Mouse (Mus musculus): ENCODE data around the gene Pank1. TPM values are rescaled to one million over a fixed set of nuclear protein-coding genes. Genes with fewer than 3 reads are reported as not detected.

The Pank1 gene
- polyA plus RNA-seq, 1 experiment: 1.9 TPM

DNA sequence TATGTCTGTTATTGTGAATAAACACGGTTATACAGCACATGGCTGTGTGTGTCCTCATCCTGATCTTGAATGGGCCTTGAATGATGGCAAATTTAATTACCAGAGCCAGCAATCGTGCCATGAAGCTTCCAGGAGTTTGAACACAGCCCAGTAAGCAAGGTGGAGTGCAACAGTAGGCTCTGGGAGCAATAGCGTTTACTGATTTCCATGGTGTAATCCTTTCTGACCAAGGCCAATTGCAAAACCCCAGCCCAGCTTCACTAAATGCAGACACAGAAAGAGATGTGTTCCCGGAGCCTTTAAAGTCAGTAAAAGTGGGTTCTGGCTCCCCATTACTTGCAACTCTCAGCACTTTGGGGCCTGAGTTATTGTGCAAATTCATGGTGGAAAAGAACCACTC lies 47.6 kb downstream of the Pank1 start:
- 87% methylated on average over 4 of the region's 4 CpGs for WGBS
- DNase-seq (ENCODE audit: low read depth, low spot score): no peak

DNA sequence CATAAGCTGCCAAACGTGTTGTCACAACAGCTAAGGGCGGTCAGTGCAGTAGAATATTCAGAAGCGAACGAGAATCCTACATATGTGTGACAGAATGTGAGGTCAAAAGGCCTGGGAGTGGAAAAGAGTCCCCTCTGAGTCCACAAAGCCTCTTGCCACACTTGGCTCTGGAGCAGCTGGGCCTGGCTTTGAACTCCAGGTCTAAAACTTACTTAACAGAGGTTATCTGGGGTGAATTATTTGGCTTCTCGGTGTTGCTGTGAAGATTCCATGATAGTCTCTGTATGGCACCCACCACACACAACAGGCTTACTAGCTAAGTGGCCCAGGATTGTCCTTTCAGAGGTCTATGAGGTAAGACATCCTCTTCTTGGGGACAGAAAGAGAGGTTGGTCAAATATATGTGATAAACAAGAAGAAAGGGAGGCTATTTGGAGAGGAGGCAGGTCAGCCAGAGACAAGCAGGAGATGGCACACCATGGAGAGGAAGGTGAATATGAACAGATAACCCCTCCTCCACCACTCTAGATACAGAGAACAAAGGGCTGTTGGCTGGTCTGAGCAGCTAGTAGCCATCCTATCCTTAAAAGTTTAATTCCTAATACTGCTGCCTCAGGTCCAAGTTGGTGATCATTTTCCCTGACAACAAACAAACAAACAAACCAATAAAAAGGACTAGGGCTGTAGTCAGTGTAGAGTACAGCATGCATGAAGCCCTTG lies 51.2 kb downstream of the Pank1 start:
- DNase-seq (ENCODE audit: low read depth, low spot score): no peak

GRCm38 (mm10) chr19:34827444-34827843 lies 51.8 kb downstream of the Pank1 start:
- 89% methylated on average over 6 of the region's 6 CpGs for WGBS
- DNase-seq (ENCODE audit: low read depth, low spot score): no peak

More for the DNA sequence above, 51.2 kb downstream of the Pank1 start:
- 91% methylated on average over 5 of the region's 5 CpGs for WGBS

GRCm38 (mm10) chr19:34825946-34826655 lies 53.2 kb downstream of the Pank1 start:
- WGBS: 70% methylated on average over 13 of the region's 13 CpGs
- no peak for DNase-seq (ENCODE audit: low read depth, low spot score)

- 85% methylated on average over 5 of the region's 5 CpGs for WGBS
- DNase-seq (ENCODE audit: low read depth, low spot score): no peak
These were observed 59.6 kb downstream of the Pank1 start for GRCm38 (mm10) chr19:34819577-34820170.

- WGBS: 89% methylated on average over 4 of the region's 4 CpGs
- DNase-seq (ENCODE audit: low read depth, low spot score): no peak
These were observed 63.9 kb downstream of the Pank1 start for GRCm38 (mm10) chr19:34815371-34815770.

- 75% methylated on average over 4 of the region's 4 CpGs for WGBS
- DNase-seq (ENCODE audit: low read depth, low spot score): no peak
These were observed 64.6 kb downstream of the Pank1 start for GRCm38 (mm10) chr19:34814696-34815095.

DNA sequence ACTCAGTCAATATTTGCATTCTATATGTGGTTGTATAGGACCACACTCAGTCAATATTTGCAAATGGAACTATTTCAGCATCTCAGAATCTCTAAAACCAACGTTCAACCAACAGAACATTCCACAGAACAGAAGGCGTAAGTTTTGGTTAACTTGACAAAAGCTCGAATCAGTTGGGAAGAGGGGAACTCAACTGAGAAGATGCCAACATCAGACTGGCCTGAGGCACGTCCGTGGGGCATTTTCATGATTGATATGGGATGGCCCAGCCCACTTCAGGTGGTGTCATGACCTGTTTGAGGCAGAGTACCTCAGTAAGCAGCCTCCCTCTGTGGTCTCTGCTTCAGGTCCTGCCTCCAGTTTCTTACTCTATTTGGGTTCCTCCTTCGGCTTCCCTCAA lies 65.3 kb downstream of the Pank1 start:
- no peak for DNase-seq (ENCODE audit: low read depth, low spot score)
- 81% methylated on average over 6 of the region's 6 CpGs for WGBS

DNA sequence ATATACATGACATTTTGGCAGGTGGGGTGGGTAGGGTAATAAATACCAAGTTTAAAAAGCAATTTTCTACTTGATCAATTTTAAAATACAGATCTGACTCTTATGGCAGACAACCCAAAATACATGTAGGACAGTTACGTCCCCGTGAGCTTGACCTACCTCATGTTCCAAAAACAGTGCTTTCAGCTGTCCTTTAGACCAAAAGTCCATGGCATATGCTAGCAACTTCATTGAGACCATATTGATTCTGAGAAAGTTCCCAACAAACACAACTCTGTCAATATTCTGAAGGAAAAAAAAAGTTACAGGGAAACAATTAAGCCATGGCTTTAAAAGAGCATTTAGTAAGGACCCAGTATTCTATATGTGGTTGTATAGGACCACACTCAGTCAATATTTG lies 65.7 kb downstream of the Pank1 start:
- DNase-seq (ENCODE audit: low read depth, low spot score): no peak
- WGBS: over 99% methylated on average over 2 of the region's 2 CpGs

DNA sequence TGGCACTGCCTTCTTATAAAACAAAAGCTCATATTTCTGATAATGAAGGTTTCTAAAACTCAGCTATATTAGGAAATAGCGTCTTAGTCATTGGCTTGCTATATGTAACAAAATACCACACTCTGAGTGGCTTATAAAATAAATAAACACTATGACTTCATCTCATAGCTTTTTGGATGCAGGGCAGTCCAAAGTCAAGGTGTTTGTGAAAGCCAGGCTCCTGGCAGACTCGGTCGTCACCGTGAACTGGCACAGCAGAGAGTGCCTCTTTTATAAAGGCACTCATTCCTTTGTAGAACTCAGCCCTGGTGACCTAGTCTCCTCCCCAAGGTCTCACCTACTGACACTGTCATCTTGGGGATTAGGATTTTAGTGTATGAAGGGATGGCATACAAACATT lies 66.5 kb downstream of the Pank1 start:
- 77% methylated on average over 4 of the region's 4 CpGs for WGBS
- DNase-seq (ENCODE audit: low read depth, low spot score): no peak

- DNase-seq (ENCODE audit: low read depth, low spot score): no peak
- WGBS: 79% methylated on average over 5 of the region's 5 CpGs
These were observed 72.1 kb downstream of the Pank1 start for GRCm38 (mm10) chr19:34807173-34807572.

DNA sequence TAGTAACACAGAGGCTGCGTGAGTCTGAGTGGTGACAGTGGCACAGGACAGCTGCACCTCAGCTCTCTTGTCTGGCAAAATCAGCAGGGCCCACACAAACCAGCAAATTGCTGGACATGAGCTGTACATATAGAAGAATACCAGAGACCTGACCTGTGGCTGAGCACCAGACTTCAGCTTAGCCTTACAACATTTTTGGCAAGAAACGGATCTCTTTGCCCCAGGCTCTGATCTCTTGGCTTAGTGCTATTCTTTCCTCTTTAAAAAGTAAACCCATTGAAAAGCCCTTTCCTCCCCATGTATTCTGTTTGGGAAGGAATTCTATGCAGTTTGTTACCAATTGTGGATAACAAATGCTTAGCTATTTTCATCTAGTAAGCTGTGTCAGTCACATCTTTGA lies 74.2 kb downstream of the Pank1 start:
- WGBS: 85% methylated on average over 2 of the region's 2 CpGs
- DNase-seq (ENCODE audit: low read depth, low spot score): no peak

- no peak for DNase-seq (ENCODE audit: low read depth, low spot score)
- 62% methylated on average over 2 of the region's 2 CpGs for WGBS
These were observed 74.7 kb downstream of the Pank1 start for GRCm38 (mm10) chr19:34804531-34804930.

- DNase-seq (ENCODE audit: low read depth, low spot score): no peak
- WGBS: 94% methylated on average over 4 of the region's 4 CpGs
These were observed 75.9 kb downstream of the Pank1 start for GRCm38 (mm10) chr19:34803396-34803795.

DNA sequence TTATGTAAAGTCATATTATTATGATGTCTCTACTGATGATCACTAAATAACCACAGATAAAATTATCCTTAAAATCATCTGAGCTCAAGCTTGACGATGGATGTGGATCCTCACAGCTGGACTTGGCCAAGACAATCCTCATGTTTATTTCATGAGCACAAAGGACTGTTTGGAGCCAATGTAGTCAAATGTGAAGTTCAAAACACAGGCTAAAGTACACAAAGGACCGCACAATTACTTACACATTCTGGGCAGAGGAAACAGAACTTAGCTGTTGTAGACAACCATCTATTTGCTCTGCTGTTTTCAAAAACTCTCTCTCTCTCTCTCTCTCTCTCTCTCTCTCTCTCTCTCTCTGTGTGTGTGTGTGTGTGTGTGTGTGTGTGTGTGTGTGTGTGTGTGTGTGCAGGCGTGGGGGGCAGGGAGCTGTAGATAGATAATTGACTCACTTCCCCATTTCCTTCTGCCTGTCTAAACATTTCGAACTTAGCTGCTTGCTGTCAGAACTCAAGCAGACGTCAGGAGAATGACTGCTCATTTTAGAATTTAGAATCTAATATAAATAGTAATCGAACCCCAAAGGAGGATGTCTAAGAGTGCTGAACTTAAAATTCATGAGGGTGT lies 79.5 kb downstream of the Pank1 start:
- 37% methylated on average over 6 of the region's 6 CpGs for WGBS
- DNase-seq (ENCODE audit: low read depth, low spot score): no peak

DNA sequence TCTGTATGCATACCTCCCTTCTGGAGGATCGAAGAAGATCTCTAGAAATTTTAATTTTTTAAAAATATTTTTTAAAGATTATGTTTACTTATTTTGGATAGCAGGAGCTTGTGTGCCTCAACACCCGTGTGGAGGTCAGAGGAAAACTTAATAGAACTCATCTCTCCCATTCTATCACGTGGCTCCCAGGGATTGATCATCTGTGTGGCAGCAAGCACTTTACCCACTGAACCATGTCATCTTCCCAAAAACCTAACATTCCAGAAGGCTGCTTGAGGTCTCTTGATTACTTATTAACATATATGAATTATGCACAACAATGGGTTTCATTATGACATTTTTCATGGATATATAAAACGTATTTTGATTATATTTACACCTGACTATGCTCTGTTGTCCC lies 82.9 kb downstream of the Pank1 start:
- DNase-seq (ENCODE audit: low read depth, low spot score): no peak
- WGBS: 58% methylated on average over 4 of the region's 4 CpGs

DNA sequence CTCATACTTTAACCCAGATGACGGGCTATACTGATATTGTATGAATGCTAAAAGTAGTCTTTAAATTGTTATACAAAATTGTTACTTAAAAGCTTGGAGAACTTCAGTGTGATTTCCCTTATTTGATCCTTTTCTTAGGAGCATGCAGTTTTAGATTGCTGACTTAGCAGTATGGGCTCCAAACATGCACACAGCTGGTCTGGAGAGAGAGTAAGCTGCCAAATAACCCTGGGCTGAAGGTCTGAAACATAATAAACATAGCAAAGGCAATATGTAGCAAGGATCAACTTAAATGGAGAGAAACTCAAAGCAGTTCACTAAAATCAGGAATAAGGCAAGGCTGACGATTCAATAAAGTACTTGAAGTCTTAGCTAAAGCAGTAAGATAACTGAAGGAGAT lies 96.8 kb downstream of the Pank1 start:
- DNase-seq (ENCODE audit: low read depth, low spot score): no peak
- 89% methylated on average over 2 of the region's 2 CpGs for WGBS

GRCm38 (mm10) chr19:34778993-34779392 lies 100.3 kb downstream of the Pank1 start:
- WGBS: 97% methylated on average over 1 of the region's 1 CpGs
- DNase-seq (ENCODE audit: low read depth, low spot score): no peak

- DNase-seq (ENCODE audit: low read depth, low spot score): no peak
These were observed 101.2 kb downstream of the Pank1 start for GRCm38 (mm10) chr19:34778098-34778497.

DNA sequence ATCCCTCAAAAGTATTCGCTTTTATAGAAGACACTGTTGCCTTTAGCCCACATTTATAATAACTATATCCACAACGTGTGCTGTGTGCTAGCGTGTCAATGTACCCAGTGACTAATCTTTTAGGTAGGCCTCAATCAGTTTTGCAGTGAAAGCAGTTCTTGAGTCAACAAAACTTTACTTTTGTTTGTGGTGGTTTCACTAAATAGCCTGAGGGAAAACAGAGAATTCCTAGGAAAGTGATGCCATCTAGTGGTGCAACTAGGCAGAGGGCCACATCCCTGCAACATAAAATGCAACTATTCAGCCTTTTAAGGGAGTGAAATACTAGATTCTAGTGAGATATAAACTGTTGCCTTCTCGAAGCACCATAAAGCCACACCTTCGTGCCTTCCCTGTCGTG lies 106.5 kb downstream of the Pank1 start:
- peak; percentile 22 for DNase-seq (ENCODE audit: low read depth, low spot score)
- 17% methylated on average over 6 of the region's 6 CpGs for WGBS

DNA sequence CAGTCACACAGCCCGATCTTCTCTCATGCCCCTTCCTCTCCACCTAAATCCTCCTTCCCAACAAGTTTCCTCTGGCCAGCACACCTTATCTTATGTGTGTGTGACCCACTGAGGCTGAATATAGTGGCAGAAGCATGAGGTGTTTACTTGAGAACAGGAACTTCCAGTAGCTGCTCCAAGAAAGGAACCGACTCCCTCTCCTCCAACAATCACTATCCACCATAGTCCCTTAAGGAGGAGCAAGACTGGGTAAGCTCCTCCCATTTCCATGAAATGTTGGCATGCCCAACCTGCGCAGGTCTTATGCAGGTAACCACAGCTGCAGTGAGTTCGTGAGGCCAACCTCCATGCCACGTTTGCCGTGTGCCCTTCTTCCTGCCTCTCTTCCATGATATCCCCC lies 108.5 kb downstream of the Pank1 start:
- WGBS: 80% methylated on average over 6 of the region's 6 CpGs

More for the DNA sequence above, 108.5 kb downstream of the Pank1 start:
- no peak for DNase-seq (ENCODE audit: low read depth, low spot score)

Data from large intestine, adult 2 months (tissue).